Mouse (Mus musculus) kidney, adult 2 months (tissue): Measurements from ENCODE around the gene Dhrs7b.

Experiments used
- CTCF ChIP-seq: fragments of 200-500 bp; conservative IDR thresholded peaks from 2 replicates; pipeline ENCODE4 v1.5.1; 2011; ENCODE audit warnings: low read depth, mild to moderate bottlenecking, control low read depth, low read length, moderate library complexity, mixed read lengths; ENCODE audit not compliant: insufficient read depth, insufficient read length
- POLR2A ChIP-seq: fragments of 200-500 bp; IDR thresholded peaks from one replicate; pipeline ENCODE4 v1.6.1; 2011; ENCODE audit warnings: low read depth, low read length, control low read depth

- no peak for TF ChIP-seq POLR2A
- no peak for TF ChIP-seq CTCF
Observed at GRCm38 (mm10) chr11:60825191-60825590, 5.2 kb upstream of the Dhrs7b start.
